Mouse (Mus musculus) 416B (cell line): ENCODE data around the gene Tnrc6c.

Source experiments
- DNase-seq: peaks from one replicate; pipeline ENCODE4 v3.0.0; 2011; ENCODE audit warnings: low read depth

The Tnrc6c gene

GRCm38 (mm10) chr11:117792281-117792888 is 138.3 kb downstream of the Tnrc6c start:
- peak; percentile 89 for DNase-seq

GRCm38 (mm10) chr11:117794035-117794551 is 140.0 kb downstream of the Tnrc6c start:
- no peak for DNase-seq

GRCm38 (mm10) chr11:117796954-117797353 is 142.9 kb downstream of the Tnrc6c start:
- DNase-seq, result no peak

GRCm38 (mm10) chr11:117797511-117798159 is 143.5 kb downstream of the Tnrc6c start, which contains the start of gene 6030468B19Rik:
TSS of gene 6030468B19Rik (plus strand) at chr11:117797660.
- DNase-seq, result peak; percentile 53

GRCm38 (mm10) chr11:117798160-117798541 is 144.1 kb downstream of the Tnrc6c start:
- peak; percentile 75 for DNase-seq

- DNase-seq, result no peak
These were observed 145.1 kb downstream of the Tnrc6c start for GRCm38 (mm10) chr11:117799174-117799573.

- no peak for DNase-seq
These were observed 145.9 kb downstream of the Tnrc6c start for GRCm38 (mm10) chr11:117800038-117800437.

GRCm38 (mm10) chr11:117801650-117802049 is 147.6 kb downstream of the Tnrc6c start:
- no peak for DNase-seq

GRCm38 (mm10) chr11:117803166-117803688 is 149.1 kb downstream of the Tnrc6c start:
- no peak for DNase-seq

- DNase-seq, result no peak
These were observed 152.7 kb downstream of the Tnrc6c start for GRCm38 (mm10) chr11:117806781-117807180.

- peak; percentile 71 for DNase-seq
These were observed 155.6 kb downstream of the Tnrc6c start, which contains the start of the genes Gm20708 and Syngr2 for GRCm38 (mm10) chr11:117809407-117810311. TSS of gene Gm20708 (plus strand) at chr11:117809668. TSS of gene Syngr2 (plus strand) at chr11:117809668.

GRCm38 (mm10) chr11:117810401-117811046 is 156.4 kb downstream of the Tnrc6c start:
- peak; percentile 89 for DNase-seq
